Mouse (Mus musculus): ENCODE data around the gene Htatip2. TPM values are rescaled to one million over a fixed set of nuclear protein-coding genes. Genes with fewer than 3 reads are reported as not detected.

Htatip2 gene
- polyA plus RNA-seq (2012; rRNA removed): 2.4 and 2.8 TPM in 2 replicates

DNA sequence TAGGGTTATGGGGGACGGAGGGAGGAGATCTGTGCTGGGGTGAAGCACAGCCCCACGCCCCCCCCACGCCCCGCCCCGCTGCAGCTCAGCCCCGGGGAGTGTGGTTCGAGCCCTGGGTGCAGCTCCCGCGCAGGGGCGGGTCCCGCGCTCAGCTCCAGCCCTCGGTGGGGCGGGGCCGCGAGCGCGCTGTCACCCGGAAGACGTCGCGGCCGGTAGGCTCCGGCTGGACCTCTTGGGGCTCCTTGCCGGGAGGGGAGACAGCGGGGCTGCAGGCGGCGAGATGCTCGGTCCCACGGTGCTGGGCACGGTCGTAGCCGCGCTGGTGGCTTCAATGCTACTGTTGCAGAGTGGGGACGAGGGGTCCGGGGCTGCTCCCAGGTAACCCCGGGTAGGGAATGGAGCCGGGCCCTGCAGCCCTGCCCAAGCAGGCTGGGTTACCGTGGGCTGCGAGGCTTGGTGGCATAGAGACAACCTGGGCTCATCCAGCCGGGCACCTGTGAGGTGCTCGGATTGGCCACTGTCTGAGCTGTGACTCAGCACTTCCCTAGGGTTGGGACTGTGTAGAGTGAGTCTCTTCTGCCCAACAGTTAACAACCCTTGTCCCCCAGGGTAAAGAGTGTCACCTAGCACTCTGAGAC lies at the start of gene Htatip2:
Htatip2 (plus strand) TSS at position 182 of the 638 bp plus-strand sequence.

DNA sequence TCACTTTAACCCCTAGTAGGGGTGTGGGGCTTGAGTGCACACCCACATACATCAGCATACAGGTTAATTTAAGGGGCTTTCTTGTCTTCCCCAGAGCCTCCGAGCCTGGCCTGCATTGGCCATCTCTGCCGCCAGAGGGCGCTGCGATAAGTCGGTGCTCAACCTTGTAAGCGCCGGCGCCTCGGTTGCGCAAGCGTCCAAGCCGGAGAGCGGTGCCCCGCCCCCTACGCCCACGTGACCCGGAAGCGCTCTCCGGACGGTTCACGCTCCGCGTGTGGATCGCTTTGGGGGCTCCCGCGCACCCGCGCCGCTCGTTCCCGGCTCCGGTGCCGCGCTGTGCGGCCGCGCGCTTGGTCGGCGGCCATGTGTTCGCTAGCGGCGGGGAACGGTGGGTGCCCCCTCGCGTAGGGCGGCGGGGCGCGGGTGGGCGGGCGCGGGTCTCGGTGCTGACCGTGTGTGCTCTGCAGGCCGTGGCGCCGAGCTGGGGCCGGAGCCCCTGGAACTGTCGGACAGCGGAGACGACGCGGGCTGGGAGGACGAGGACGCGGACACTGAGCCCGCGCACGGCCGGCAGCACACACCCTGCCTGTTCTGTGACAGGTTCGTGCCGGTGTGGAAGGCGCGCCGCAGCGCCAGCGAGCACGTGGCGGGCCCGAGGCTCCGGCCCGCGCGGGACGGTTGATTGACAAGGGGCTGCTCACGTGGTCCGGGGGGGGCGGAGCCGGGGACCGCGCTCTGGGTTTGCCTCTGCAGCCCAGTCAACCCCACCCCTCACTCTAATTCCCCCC lies 19.4 kb downstream of the Htatip2 start, which contains the start of gene Prmt3:
Prmt3 (plus strand) TSS at position 233 of the 788 bp plus-strand sequence.

Other genes starting within 250 kb of the Htatip2 start
- 0.53 and 0.87 TPM in 2 replicates for gene Dbx1, start 122.3 kb upstream of the Htatip2 start, polyA plus RNA-seq (2012; rRNA removed)
- 42.8 and 43.0 TPM in 2 replicates for gene Prmt3, start 19.2 kb downstream of the Htatip2 start, polyA plus RNA-seq (2012; rRNA removed)
- 0.92 and 3.2 TPM in 2 replicates for gene Slc6a5, start 151.0 kb downstream of the Htatip2 start, polyA plus RNA-seq (2012; rRNA removed)
- 26.7 and 30.6 TPM in 2 replicates for gene Nell1, start 215.7 kb downstream of the Htatip2 start, polyA plus RNA-seq (2012; rRNA removed)

All from central nervous system, embryonic 18 days (tissue).